Mouse (Mus musculus): ENCODE measurements at regions not wholly inside any gene's neighbourhood (a gene's known extent, or its start where the extent isn't known, plus 50 kb on each side); places are given as distances from the start of the nearest gene placed in this dataset.

DNA sequence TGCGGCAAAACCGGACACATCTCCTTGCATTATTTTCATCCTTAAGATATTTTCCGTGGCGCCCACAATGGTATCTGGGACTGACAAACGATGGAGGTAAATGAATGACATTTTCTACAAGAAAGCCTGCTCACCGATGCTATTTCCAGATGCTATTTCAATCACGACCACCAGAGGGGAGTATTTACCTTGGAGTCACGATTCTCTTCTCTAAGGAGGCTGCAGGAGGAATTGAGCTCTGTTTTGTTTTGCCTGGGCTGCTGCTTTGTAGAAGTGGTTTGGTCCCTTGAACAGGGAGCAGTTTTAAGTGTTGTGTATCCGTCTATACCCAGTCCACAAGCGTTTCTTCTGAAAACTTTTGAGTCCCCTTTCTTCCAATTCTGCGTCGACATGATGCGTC lies 128.7 kb upstream of the Itga1 start:
- peak; percentile 73 for DNase-seq

DNA sequence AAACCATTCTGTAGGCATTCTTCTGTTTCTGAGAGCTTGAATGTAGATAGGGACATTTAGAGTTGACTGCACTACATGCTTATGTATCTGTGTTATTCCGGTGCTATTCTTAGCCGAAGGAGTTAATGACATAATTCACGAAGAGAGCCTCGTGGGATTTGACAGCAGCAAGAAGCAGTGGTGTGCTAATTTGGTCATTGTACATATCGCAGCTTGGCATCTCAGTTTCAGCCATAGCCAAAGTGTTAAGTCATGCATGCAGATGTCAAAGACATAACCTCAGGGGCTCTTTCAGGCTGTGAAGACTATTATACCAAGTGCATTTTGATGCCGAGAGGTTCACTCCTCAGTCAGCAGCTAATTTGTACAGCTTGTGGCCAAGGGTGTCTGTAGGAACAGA lies 125.1 kb upstream of the Itga1 start:
- no peak for DNase-seq

DNA sequence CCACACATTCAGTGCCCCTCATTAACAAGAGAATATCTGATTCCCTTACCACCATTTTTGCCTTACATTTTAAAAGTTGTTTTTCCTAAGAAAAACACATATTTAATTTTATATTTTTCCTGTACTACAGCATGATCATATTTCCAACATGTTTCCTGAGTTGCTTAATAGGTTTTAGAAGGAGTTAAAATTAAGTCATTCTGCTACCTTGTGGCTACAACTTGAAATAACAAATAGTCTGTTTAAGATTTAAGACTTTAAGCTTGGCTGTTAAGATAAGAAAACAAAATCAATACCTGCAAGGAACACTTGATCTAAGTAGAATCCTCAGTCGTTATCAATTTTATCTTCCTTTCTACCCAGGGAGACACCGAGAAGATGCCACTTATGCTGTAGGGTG lies 117.9 kb upstream of the Itga1 start:
- DNase-seq = no peak

DNA sequence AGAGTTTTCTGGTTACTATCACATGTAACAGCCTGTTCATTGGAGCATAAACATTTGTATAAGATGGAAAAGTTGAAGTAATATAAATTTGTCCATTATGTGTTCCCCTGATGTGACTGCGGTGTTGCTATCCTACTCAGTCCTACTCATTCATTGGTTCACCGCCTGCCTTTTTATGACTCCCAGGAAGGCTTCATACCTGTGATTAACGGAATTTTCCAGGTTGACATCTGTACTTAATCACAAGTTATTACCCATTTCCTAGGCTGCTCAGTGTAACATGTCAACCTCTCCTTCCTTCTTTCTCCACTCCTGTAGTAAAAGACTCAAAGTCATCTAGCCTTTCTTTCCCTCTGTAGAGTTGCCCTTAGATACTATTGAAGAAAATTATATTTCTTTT lies 109.5 kb upstream of the Itga1 start:
- DNase-seq = no peak

DNA sequence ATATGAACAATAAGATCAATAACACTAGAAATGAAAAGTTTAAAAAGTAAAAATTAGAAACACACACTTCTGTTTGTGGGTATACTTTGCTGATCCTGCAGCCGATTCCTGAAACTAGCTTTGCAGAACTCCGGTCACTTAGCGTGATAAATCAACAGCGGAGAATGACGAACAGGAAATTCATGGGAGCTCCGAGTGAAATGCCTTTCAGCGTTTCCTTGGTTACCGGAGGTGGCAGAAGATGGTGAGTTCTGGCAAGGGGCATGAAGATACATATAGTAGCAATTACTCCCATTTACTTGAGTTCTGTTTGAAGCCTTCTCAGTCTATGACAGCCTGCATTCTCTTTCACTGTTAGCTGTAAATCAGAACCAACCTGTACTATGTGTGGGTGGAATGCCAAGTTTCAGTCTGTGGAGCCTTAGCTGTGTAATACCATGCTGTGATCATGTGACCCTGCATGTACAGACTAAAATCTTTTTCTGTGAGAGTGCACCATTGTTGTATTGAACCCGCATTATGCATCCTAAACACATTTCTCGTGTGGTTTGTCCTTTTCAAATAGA lies 109.0 kb upstream of the Itga1 start:
- no peak for DNase-seq

DNA sequence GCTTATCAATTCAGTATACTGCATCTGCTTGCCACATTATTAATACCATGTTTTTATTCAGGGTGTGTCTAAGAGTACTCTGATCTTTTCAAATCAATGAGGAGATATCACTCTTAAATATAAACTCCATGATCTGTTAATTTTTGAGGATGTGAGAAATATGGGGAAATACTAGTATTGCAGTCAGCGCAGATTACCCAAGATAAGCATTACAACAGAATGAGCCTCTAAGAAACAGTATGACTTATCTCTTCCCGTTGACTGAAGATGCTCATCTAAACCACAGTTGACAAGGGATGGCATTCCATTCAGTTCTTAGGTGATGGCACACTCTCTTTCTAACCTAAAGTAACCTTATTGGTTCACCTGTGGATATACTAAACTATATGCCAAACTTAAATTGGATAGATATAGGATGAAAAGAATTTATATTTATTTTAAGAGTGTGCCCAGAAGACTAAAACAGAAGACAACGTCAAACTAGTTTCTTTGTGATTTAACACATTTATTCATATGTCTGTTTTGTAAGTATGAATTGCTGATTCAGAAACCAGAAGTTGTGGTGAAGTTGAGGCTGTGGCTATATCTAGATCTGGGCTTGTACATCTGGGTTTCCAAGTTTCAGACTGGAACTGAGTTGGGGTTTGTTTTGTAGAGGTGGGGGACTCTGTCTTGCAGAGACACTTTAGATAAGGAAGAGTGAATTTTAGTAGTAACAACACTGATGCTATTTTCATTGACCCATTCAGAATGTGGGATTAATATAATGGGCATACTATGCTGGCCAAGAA lies 107.8 kb upstream of the Itga1 start:
- no peak for DNase-seq

DNA sequence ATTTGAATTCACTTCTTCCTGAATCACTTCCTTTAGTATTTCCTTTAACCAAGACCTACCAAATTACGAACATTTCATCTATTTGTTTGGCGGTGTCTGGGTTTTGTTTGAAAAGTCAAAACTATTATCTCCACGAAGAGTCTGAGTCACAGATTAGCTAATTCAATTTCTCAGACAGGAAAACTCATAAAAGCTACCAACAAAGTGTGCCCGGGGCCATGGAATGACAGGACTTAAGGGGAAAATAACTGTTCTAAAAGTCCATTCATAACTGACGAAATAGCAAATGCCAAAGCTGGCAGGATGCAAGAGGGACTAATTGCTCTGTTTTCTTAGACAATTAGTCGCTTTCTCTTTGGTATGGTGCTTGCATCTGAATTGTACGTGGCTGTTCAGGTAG lies 105.0 kb upstream of the Itga1 start:
- DNase-seq = no peak

DNA sequence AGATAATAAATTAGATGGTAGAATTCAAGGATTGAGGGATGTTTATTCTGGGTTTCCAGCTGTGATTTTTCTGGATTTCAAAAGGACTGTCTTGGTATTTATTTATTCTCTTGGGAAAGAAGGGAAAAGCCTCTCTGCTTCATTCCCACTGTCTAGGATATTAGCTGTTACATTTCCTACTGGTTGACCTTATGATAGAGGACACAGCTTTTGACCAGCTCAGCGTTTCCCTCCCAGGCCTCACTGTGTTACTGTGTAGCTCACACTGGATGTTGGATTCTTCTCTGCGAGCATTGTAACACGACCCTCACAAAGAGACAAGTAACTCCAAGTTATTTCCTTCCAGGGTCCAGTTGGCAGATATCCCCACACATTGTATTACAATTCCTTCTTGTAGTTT lies 97.4 kb upstream of the Itga1 start:
- peak; percentile 63 for DNase-seq

DNA sequence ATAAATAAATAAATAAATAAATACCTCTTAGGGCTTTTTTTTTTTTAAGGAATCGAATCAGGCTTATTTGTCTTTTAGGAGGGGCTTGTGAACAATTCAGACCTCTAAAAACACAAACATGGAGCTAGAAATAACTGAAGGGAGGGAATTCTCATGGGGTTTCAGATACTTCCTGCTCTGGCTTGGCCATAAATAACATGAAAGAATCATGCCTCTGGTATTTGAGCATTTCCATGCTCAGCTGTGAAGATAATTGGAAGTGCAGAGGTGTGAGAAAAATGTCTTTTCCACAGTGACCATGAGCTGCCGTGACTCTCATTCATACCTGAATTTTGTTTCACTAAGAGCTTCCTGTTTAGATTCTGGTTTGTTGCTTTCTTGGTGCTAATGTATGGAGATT lies 86.3 kb upstream of the Itga1 start:
- no peak for DNase-seq

DNA sequence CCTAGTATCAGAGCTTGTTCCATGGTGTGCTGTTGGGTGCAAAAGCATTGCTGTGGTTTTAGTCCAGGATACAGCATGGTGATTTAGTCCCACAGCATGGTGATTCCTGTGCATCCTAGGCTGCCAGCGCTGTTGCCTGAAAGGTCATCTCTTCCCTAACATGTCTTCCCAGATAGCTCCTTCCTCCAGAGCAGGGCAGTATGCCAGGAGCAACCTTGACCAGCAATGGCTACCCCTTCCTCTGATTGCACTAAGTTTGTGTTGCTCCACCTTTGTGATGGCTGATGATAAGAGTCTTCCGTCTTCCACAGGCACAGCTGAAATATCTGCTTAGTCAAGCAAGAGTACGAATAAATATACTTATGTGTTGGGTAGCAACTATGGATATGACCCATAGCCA lies 85.6 kb upstream of the Itga1 start:
- no peak for DNase-seq

DNA sequence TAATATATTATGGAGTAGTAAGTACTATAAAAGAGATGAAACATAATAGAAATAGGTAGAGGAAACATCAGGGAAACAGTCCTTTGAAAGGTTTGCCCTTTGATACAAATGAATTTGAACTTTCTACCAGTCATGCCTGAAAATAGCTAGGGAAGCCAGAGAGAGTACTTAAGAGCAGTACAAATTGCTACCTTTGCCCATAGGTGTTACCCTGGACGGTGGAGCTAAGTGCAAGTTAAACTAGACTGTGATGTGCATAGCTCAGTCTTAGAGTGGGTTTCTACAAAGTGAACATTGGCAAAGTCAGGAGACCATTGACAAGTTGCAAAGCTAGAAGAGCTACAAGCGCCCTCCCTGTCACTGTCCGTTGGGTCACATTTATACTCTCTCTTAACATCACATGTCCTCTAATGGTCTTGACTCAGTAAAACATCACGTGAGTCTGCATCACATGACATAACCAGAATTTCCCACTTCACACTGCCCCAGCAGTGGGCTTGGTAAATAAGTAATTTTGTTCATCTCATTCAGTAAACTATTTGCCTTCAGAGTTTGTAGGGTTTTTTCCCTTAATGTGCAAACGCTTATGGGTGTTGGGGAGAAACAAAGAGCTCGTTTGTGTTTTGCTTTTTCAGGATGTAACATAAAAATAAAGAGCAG lies 80.6 kb upstream of the Itga1 start:
- DNase-seq = no peak

DNA sequence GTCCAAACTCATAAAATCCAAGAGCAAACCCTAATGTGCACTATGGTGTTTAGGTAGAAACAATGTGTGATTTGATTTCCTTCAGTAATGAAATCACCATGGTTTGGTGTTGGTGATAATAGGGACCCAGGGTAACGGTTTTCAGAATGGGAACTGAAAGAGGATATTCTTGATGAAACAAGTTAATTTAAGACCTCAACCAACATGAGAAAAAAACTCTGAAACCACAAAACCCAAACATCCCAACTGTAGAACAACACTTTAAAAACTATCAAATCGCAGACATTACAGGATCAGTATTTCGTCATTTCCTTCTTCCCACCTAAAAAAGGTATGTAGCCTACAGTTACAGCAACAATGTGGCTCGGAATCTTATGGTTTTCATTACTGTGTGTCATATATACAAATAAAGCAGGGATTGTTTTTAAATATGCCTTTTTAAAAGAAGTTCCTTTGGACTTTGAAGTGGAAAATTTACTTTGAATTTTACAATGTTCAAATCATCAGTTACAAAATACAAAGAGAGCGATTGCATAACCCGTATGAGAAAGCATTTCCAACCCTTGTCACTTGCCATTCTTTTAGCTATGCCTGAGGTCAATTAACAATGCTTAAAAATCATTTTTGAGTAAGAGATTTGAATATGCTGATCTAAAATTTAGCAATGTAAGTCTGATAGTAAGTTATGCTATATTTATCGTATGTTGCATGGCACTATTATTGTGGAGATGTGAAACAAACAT lies 76.6 kb upstream of the Itga1 start:
- no peak for DNase-seq

DNA sequence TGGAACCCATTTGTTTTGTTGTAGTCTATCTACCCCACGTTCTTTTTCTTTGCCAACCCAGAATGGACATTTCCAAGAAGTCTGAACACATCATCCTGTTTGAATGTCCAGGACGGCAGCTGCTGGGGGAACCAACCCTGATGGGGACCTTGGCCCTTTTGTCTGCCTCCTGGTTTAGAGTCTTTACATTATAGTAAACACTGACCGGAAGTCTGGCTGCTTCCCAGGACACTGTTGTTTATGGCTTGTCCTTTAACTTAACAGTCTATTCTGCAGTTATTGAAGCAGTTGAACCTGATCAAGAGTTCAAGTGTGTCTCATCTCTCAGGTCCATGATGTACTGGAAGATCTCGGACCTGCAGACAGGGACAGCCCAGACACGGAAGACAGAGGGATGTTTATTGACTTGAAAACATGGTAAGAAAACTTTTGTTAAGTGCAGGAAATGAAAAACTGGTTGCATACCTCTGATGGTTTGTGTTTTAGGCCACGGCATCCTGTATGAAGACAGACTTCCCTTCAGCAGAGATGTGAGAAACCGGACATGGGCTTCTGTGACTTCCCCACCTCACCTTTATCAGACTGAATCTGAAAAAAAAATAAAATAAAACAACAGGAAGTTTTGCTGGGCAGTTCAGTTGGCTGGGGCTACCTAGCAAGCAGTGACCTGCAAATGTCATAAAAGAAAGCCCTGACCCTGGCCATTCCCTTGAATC lies 69.7 kb upstream of the Itga1 start:
- peak; percentile 12 for DNase-seq

DNA sequence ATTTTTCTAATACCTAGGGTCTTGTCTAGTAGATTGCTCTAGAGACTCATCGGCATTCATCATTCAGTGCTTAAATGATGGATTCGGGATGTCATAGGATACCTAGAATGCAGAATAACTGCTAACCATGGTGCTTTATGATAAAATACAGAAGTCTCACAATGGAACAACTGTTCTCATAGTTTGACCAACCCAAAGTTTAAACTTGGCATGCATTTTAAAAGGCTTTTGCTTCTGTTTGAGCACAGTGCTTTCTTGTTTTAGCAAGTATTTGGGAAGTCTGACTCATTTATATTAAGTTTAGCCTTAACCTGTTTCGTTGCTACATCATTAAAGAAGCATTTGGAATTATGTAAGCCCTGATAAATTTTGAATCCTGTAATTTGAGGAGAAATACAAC lies 64.2 kb upstream of the Itga1 start:
- DNase-seq = no peak

DNA sequence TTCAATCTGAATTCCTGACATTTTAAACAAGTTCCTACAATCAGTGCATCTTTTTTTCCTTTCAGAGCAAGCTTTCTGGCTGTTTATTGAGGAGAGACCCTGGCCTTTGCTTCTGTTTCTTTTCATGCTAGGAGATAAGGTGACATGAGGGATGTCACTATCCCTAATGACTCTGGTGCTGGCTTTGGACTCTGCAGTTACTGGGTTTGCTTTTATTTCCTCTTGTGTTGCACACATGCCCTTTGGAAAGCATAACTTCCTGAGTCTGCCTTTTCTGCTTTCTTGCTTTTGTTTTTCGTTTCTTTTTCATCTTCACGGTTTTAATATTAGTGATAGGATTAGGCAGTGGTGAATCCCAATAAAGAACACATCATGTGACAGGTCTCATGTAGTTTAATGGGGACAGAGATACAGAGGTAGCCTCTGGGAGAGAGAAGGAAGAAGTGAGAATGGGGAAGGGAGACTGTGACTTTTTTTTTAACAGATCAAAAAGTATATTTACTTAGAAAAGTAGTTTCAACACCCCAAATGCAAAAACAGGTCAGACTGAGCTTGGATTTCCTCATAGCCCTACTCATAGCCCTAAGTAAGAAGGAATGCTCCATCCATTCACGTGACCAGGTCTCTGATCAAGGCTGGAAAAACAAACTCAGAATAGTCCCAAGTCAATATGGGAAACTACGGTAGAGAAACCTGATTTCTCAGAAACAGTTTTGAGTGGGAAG lies 61.1 kb upstream of the Itga1 start:
- no peak for DNase-seq

DNA sequence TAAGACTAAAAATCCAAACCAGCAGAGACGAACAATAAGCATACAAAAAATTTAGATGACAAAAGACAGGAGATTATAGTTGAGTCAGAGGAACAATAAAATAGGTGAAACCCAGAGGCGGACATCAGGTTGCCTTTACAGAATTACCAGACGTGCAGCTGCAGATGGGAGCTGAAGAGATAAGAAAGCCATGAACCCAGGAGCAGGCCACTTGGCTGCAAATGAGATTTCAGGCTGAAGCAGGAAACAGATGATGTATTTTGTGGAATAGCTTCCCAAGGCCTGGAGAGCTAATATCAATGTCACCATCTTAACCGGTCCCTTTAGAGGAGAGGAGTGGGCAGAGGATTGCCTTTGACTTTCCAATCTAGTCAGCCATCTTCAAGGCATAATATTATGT lies 57.6 kb upstream of the Itga1 start:
- DNase-seq = no peak
